Mouse (Mus musculus): ENCODE results near the gene Sel1l3.

DNA sequence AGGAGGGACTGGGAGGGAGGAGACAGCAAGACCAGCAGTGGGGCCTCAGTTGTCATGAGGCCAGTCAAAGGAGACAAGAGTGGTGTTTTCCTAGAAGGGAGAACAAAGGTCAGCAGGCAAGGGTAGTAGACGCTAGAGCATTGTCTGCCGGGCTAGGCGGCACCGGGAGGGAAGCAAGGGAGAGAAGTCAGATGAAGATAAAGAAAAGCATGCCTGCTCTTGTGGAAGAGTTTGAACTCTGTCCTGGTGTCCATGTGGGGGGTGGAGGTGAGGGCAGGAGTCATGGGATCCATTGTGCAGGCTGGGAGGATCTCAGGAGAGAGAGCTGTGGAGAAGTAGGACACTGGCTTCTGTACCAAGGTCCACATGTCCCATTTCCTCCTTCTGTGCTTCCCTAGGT lies 135.3 kb downstream of the Sel1l3 start:
- TF ChIP-seq CTCF (IDR thresholded peaks at IDR 0.05; ENCODE audit: insufficient read depth, low read depth, low read length) (no peak), POLR2A (IDR thresholded peaks at IDR 0.05; ENCODE audit: insufficient read depth, low read depth, low read length) (no peak)
